Mouse (Mus musculus) cerebellum, adult 2 months (tissue): Measurements from ENCODE around the gene Ptpn13.

ENCODE experiments used
- CTCF ChIP-seq: fragments of 200-500 bp; IDR thresholded peaks from 2 replicates; pipeline ENCODE4 v1.5.1; 2011; ENCODE audit warnings: low read depth, mild to moderate bottlenecking, control low read depth, low read length, moderate library complexity, borderline replicate concordance; ENCODE audit not compliant: insufficient read depth
- POLR2A ChIP-seq: fragments of 200-500 bp; IDR thresholded peaks from 2 replicates; pipeline ENCODE4 v1.6.1; 2011; ENCODE audit warnings: low read length, control low read depth, borderline replicate concordance; ENCODE audit not compliant: insufficient read depth

GRCm38 (mm10) chr5:103647320-103647719, 222.3 kb downstream of the Ptpn13 start:
- TF ChIP-seq CTCF (no peak), POLR2A (no peak)
